Mouse (Mus musculus): Measurements from ENCODE around the gene Ccdc90b. TPM values are rescaled to one million over a fixed set of nuclear protein-coding genes. Genes with fewer than 3 reads are reported as not detected.

Gene Ccdc90b
- 46.6 and 47.3 TPM in 2 replicates for polyA plus RNA-seq (2015; fragmentation: Nextera tagmentation; extraction: Ambion mirVana)

DNA sequence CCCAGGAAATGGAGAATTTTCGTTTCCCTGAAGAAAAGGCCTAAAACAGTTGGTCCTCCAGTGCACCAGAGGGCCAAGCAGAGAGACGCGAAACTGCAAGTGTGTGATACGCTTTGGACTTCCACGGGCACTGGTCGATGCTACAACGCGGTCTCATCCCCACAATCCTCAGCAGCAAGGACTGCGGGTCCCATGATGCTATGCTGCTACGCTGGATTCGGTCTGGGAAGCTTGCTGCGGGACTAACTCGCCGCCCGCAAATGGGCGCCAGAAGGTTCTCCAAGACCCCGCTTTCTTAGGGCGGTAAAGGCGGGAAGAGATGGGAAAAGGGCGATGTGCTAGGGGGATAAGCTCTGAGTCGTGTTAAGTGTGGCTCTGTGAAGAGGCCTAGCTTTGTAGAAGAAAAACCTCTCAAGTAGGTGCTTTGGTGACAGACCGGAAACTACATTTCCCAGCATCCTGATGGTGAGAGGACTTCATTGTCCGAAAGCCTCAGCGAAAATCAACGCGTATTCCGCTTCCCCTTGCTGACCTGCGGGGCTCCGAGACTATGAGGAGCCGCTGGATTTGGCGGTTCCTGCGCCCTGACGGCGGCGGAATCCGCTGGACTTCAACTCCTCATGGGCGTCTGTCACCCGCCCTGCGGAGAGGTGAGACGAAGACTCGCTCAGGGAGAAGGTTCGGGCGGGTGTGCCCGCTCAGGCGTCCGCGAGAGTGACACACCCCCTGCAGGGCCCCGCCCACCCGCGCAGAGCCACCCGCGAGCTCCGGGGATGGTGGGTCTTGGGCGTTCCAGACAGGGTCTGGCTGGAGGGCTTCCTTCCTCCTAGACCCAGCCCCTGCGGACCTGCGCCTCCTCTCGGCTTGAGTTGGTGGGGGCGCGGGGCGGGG lies at the start of gene Ccdc90b:
Ccdc90b (plus strand) TSS at position 164 of the 891 bp plus-strand sequence.
- no peaks in the 10 kb centered on the region for H3K9me3 ChIP-seq
- WGBS = under 1% methylated on average over 60 of the region's 60 CpGs
- H3K4me3 ChIP-seq = peak within 1 kb of the TSS; percentile 90
- peaks cover 6% of the 10 kb centered on the region for H3K36me3 ChIP-seq
- H3K4me2 ChIP-seq = peak within 1 kb of the TSS; percentile 62
- H3K27me3 ChIP-seq = no peaks in the 10 kb centered on the region
- H3K4me1 ChIP-seq = peaks cover 3% of the 10 kb centered on the region; the same call in 1 of the 2 replicates
- peak within 1 kb of the TSS; percentile 79 for H3K9ac ChIP-seq
- ATAC-seq (ENCODE audit: borderline replicate concordance, extremely low read depth, low FRiP score, low TSS enrichment) = peak; percentile 99
- H3K27ac ChIP-seq = peak within 1 kb of the TSS; percentile 98

DNA sequence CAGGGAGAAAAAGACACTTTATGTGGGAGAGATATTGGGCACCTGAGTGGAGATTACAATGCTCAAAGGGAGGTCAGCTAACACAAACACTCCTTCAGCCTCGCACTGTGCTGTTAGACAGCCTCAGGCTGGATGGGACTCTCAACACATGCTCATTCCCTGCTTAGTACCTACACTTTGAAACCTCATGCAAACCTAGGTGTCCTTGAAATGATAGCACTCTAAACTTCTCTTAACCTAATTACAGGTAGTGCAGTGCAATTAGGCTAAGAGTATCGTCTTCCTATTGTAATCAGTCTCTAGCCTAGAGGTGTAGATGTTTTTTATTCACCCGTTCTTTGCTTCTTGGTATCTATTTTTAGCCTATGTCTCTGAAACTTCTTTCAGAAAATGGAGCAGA lies 40.6 kb upstream of the Ccdc90b start:
- no peaks in the 10 kb centered on the region for H3K27me3 ChIP-seq
- no peak for ATAC-seq (ENCODE audit: borderline replicate concordance, extremely low read depth, low FRiP score, low TSS enrichment)

DNA sequence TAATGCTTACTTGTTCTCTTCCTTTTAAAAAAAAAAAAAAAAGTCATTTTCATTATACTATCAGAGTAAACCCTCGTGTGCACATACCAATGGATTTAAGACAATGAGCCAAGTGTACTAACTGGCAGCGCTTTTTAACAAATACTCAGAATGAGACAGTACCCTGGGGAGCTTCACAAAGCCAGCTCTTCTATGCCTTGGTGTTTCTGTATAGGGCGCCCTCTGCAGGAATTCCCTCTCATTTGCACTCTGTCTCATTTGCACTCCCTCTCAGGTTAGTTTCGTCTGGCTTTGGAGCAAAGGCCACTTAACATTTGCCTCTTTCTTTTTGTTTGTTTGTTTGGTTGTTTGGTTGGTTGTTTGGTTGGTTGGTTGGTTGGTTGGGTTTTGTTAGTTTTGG lies 40.1 kb upstream of the Ccdc90b start:
- WGBS = 35% methylated on average over 4 of the region's 4 CpGs
- Histone ChIP-seq H3K9me3 (no peaks in the 10 kb centered on the region), H3K9ac (no peak overlapping the region), H3K27ac (no peak overlapping the region), H3K4me2 (no peak overlapping the region), H3K36me3 (no peaks in the 10 kb centered on the region), H3K4me3 (no peak overlapping the region), H3K4me1 (no peaks in the 10 kb centered on the region), H3K27me3 (no peaks in the 10 kb centered on the region)
- no peak for ATAC-seq (ENCODE audit: borderline replicate concordance, extremely low read depth, low FRiP score, low TSS enrichment)

More for the DNA sequence above, 40.6 kb upstream of the Ccdc90b start:
- Histone ChIP-seq H3K4me1 (no peaks in the 10 kb centered on the region), H3K4me3 (no peak overlapping the region), H3K9ac (no peak overlapping the region), H3K36me3 (no peaks in the 10 kb centered on the region), H3K9me3 (no peaks in the 10 kb centered on the region), H3K27ac (no peak overlapping the region), H3K4me2 (no peak overlapping the region)
- 63% methylated on average over 3 of the region's 3 CpGs for WGBS

DNA sequence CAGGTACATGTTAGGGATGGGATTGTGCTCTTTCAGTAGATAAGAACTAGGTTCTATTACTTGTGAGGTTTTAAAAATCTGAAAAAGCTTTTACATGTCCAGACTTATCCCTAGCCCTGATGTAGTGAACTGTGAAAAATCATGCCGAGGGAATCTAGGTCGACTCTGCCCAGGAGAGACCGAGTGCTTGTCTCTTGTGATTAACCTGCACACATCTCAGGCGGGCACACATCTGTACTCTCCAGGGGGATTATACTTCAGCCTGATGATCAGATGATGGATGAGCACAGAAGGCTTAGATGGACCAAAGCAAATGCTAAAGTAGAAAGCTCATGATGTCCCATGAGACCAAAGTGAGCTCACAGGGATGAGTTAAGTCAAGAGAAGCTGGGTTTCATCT lies 31.7 kb upstream of the Ccdc90b start:
- H3K36me3 ChIP-seq = no peaks in the 10 kb centered on the region
- no peak overlapping the region for H3K4me3 ChIP-seq
- no peak for ATAC-seq (ENCODE audit: borderline replicate concordance, extremely low read depth, low FRiP score, low TSS enrichment)
- no peak overlapping the region for H3K9ac ChIP-seq
- no peaks in the 10 kb centered on the region for H3K9me3 ChIP-seq
- WGBS = 77% methylated on average over 4 of the region's 4 CpGs
- H3K4me2 ChIP-seq = no peak overlapping the region
- no peak overlapping the region for H3K27ac ChIP-seq
- H3K27me3 ChIP-seq = no peaks in the 10 kb centered on the region
- H3K4me1 ChIP-seq = no peaks in the 10 kb centered on the region

DNA sequence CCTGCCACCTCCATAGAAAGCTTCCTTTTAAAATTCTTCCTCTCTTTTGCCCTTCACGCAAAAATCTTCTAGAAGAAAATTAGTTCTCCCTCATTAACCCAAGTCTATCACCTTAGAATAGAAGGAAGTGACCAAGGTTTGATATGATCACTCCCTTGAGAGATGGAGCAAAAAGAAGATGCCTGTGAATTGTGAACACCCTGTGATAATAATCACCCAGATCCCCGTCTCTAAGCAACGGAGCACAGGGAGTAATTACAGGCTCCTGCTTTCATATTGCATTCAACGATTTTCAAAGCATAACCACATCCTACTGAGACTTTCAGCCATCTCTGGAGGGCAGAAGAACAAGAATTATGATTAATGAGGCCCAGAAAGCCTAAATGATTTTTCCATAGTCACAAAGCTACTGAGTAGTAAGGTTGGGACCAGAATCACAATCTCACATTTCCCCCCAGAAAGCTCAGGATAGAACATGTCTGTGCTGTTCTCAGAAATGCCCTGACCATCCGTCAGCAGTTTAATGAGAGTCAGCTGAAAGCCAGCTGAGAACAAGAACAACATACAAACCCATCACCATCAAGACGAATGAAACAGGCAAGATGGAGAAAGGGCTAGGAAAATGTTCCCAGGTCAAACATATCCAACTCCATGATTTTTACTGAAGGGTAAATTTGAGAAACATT lies 28.5 kb upstream of the Ccdc90b start:
- Histone ChIP-seq H3K4me3 (no peak overlapping the region), H3K4me2 (no peak overlapping the region), H3K9ac (no peak overlapping the region), H3K36me3 (no peaks in the 10 kb centered on the region), H3K27me3 (no peaks in the 10 kb centered on the region), H3K9me3 (no peaks in the 10 kb centered on the region), H3K27ac (no peak overlapping the region), H3K4me1 (no peaks in the 10 kb centered on the region)
- 63% methylated on average over 6 of the region's 6 CpGs for WGBS
- ATAC-seq (ENCODE audit: borderline replicate concordance, extremely low read depth, low FRiP score, low TSS enrichment) = no peak

DNA sequence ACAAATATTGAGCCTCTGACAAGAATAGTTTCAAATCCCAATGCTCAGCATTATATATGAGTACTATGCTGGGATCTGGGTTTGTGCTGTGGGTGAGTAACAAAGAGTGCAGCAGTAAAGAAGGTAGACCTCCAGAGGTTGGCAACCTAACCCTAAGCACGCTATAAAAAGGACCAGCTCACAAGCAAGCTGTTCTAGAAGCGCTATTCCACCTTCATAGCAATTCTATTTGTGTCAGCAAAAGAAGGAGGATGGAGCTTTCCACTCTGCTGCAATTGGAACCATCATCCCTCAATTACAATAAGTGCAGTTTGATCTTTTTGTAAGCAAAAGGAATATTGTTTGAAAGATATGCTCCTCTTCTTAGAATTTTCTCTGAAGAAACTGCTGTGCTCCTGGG lies 14.2 kb upstream of the Ccdc90b start:
- WGBS = 72% methylated on average over 2 of the region's 2 CpGs
- H3K4me1 ChIP-seq = no peaks in the 10 kb centered on the region
- no peaks in the 10 kb centered on the region for H3K9me3 ChIP-seq
- H3K4me3 ChIP-seq = no peak overlapping the region
- no peak overlapping the region for H3K27ac ChIP-seq
- H3K36me3 ChIP-seq = no peaks in the 10 kb centered on the region
- no peak overlapping the region for H3K4me2 ChIP-seq
- no peaks in the 10 kb centered on the region for H3K27me3 ChIP-seq
- H3K9ac ChIP-seq = no peak overlapping the region
- no peak for ATAC-seq (ENCODE audit: borderline replicate concordance, extremely low read depth, low FRiP score, low TSS enrichment)

DNA sequence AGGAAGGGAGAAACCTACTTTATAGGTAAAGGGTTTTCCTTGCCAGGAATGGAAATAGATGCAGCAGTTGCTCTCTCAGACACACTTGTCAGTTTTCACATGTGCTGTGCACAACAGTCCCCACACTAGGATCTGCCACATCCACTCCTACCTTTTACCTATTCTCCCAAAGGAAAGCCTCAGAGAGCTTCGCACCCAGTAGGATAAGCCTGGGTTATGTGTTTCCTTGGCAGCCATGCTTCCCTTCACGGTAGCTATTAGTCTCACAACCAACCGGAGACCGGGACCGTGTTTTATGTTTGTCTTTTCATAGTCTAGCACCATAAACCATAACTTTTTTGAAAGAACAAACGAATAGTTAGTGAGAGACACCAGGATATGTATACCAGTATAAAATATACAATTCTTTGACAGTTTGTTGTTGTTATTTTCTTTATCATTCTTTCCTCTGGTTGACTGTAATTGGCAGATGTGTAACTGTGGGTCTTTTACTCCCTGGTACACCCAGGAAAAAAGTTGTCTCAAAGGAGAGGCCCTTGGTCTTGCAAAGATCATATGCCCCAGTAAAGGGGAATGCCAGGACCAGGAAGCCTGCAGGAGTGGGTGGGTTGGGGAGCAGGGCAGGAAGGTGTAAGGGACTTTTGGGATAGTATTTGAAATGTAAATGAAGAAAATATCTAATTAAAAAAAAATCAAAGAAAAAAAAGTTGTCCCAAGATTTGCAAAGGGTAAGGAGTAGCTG lies 10.5 kb upstream of the Ccdc90b start:
- no peak overlapping the region for H3K9ac ChIP-seq
- no peak overlapping the region for H3K4me3 ChIP-seq
- no peak overlapping the region for H3K4me2 ChIP-seq
- no peaks in the 10 kb centered on the region for H3K27me3 ChIP-seq
- H3K9me3 ChIP-seq = no peaks in the 10 kb centered on the region
- no peaks in the 10 kb centered on the region for H3K4me1 ChIP-seq
- no peak for ATAC-seq (ENCODE audit: borderline replicate concordance, extremely low read depth, low FRiP score, low TSS enrichment)
- H3K36me3 ChIP-seq = no peaks in the 10 kb centered on the region
- no peak overlapping the region for H3K27ac ChIP-seq
- WGBS = 80% methylated on average over 6 of the region's 6 CpGs

DNA sequence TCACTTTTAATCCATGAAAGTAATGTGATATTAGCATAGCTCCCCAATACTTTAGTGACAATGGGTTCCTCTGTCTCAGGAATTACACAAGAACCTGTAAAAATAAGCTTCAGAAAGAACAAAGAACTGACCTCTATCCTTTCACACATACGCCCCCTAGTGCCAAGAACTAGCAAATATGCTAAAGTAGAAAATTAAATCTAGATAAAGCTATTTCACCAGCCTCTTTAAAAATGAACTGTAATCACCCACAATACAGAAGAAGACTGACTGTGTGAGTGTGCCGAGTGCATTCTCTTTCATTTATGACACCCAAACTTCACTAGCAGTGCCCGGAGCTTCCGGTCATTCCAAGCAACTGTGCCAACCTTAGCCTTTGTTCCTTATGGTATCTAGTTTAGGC lies 10.0 kb upstream of the Ccdc90b start:
- Histone ChIP-seq H3K36me3 (no peaks in the 10 kb centered on the region), H3K9me3 (no peaks in the 10 kb centered on the region), H3K27me3 (no peaks in the 10 kb centered on the region), H3K27ac (no peak overlapping the region), H3K4me1 (no peaks in the 10 kb centered on the region), H3K9ac (no peak overlapping the region), H3K4me2 (no peak overlapping the region), H3K4me3 (no peak overlapping the region)
- WGBS = 51% methylated on average over 4 of the region's 4 CpGs
- ATAC-seq (ENCODE audit: borderline replicate concordance, extremely low read depth, low FRiP score, low TSS enrichment) = no peak

DNA sequence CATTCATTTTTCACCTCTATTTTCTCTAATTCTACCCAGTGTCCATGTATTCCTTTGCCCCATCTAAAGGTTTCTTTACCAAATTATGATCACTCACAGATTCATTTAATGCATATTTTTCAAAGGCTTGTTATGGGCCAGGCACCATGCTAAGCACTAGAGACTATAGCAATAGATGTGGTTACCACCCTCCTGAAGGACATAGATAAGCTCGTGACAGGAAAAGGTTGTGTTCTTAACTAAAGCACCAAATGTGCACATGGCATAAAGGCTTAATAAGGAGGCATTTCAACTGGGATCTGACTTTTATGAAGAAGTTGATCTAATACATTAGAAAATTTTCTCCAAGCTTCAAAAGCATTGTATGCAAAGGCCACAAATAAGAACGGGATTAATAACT lies 2.2 kb upstream of the Ccdc90b start:
- 90% methylated on average over 2 of the region's 2 CpGs for WGBS
- H3K4me1 ChIP-seq = peaks cover 3% of the 10 kb centered on the region; the same call in 1 of the 2 replicates
- no peaks in the 10 kb centered on the region for H3K27me3 ChIP-seq
- no peaks in the 10 kb centered on the region for H3K36me3 ChIP-seq
- no peaks in the 10 kb centered on the region for H3K9me3 ChIP-seq
- H3K27ac ChIP-seq = no peak overlapping the region
- no peak for ATAC-seq (ENCODE audit: borderline replicate concordance, extremely low read depth, low FRiP score, low TSS enrichment)
- H3K4me3 ChIP-seq = no peak overlapping the region
- H3K9ac ChIP-seq = no peak overlapping the region
- H3K4me2 ChIP-seq = no peak overlapping the region

DNA sequence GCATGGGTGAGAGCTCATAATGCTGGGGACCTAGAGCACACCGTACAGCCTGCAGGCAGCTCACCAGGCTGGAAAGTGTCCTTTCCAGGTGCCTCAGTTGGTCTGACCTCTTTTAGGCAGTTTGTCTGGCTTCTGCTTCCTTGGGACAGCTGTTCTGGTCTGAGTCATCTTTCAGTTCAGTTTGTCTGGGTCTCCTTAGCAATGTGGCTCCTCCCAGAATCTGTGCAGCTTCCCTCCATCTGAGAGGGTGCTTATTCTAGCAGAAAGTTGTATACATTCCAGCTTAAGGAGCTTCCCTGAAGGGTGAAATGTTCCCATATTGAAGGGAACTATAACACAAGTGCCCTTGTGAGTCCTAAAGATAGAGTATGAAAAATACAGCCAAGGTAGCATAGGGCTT lies 5.8 kb downstream of the Ccdc90b start:
- Histone ChIP-seq H3K9me3 (no peaks in the 10 kb centered on the region), H3K9ac (no peak overlapping the region), H3K36me3 (peaks cover 10% of the 10 kb centered on the region), H3K27me3 (no peaks in the 10 kb centered on the region), H3K27ac (no peak overlapping the region), H3K4me2 (no peak overlapping the region), H3K4me3 (no peak overlapping the region), H3K4me1 (no peaks in the 10 kb centered on the region; the same call in 1 of the 2 replicates)
- ATAC-seq (ENCODE audit: borderline replicate concordance, extremely low read depth, low FRiP score, low TSS enrichment) = no peak
- WGBS = 88% methylated on average over 1 of the region's 1 CpGs

DNA sequence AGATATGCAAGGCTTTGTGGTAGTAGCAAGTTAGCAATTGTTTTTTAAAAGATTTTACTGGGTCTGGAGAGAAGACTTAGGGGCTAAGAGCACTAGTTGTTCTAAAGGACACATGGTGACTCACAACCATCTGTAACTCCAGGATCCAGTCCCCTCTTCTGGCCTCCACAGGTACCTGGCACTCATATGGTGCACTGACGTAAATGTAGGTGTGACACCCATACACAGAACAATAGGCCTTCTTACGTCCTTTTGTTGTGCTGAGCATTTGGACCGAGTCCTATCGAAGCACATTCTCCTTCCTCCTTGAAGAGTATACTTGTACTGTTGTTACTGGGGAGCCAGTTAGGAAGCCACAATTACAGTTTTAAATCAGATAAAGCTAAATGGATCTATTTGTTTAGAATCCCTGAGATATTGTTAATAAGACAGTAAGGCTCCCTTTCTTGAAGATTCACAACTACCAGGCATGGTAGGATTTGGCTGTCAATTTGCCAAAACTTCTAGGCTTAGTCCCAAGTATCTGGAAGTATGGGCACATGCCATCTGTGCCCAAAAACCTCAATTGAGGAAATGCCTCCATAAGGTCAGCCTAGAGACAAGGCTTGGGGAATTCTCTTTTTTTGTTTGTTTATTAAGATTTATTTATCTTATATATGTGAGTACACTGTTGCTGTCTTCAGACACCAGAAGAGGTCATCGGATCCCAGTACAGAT lies 19.7 kb downstream of the Ccdc90b start:
- Histone ChIP-seq H3K36me3 (peaks cover 5% of the 10 kb centered on the region; the same call in 1 of the 2 replicates), H3K4me3 (no peak overlapping the region), H3K4me2 (no peak overlapping the region), H3K9ac (no peak overlapping the region), H3K27ac (no peak overlapping the region), H3K27me3 (no peaks in the 10 kb centered on the region), H3K4me1 (no peaks in the 10 kb centered on the region), H3K9me3 (no peaks in the 10 kb centered on the region)
- 83% methylated on average over 5 of the region's 5 CpGs for WGBS
- ATAC-seq (ENCODE audit: borderline replicate concordance, extremely low read depth, low FRiP score, low TSS enrichment) = no peak
